Mouse (Mus musculus) bone marrow macrophage, adult 2 months (primary cell): ENCODE results near the gene Utf1. TPM values are rescaled to one million over a fixed set of nuclear protein-coding genes. Genes with fewer than 3 reads are reported as not detected.

Experiments
- H3K27ac ChIP-seq: 2 replicates; pipeline ENCODE4 v1.5.1; 2012; ENCODE audit warnings: low read depth, low read length; ENCODE audit not compliant: insufficient read depth
- H3K4me1 ChIP-seq: 2 replicates; pipeline ENCODE4 v1.6.1; 2012; ENCODE audit warnings: low read length; ENCODE audit not compliant: control insufficient read depth, insufficient read depth
- H3K4me3 ChIP-seq: 2 replicates; pipeline ENCODE4 v1.5.1; 2012; ENCODE audit warnings: mild to moderate bottlenecking, low read length, moderate library complexity; ENCODE audit not compliant: insufficient read depth
- CTCF ChIP-seq: IDR thresholded peaks from 2 replicates; pipeline ENCODE4 v1.5.1; 2012; ENCODE audit warnings: low read depth, mild to moderate bottlenecking, low read length, moderate library complexity
- POLR2A ChIP-seq: IDR thresholded peaks from 2 replicates; pipeline ENCODE4 v1.6.1; 2012; ENCODE audit warnings: mild to moderate bottlenecking, low read depth, low read length, borderline replicate concordance
- polyA plus RNA-seq: library from polyadenylated mRNA; stranded (reverse); fragments of >200 nt; gene quantifications from 2 replicates; pipeline ENCODE4 v1.2.4, GENCODE M21; 2012; ENCODE audit not compliant: missing spikeins, insufficient read depth, insufficient read length

The Utf1 gene
- polyA plus RNA-seq, 1 experiment: not detected

- peaks cover 10% of the 10 kb centered on the region for H3K4me1 ChIP-seq
- TF ChIP-seq POLR2A (no peak), CTCF (no peak)
- no peak overlapping the region for H3K27ac ChIP-seq
- no peak overlapping the region for H3K4me3 ChIP-seq
Observed at GRCm38 (mm10) chr7:139951991-139952633, 8.5 kb downstream of the Utf1 start.

- TF ChIP-seq POLR2A (no peak), CTCF (no peak)
- Histone ChIP-seq H3K4me3 (no peak overlapping the region), H3K27ac (no peak overlapping the region), H3K4me1 (peaks cover 18% of the 10 kb centered on the region)
Observed at GRCm38 (mm10) chr7:139955505-139955904, 11.9 kb downstream of the Utf1 start.

GRCm38 (mm10) chr7:139956658-139957057, 13.1 kb downstream of the Utf1 start:
- H3K27ac ChIP-seq: no peak overlapping the region
- H3K4me1 ChIP-seq: peaks cover 16% of the 10 kb centered on the region
- H3K4me3 ChIP-seq: no peak overlapping the region
- TF ChIP-seq POLR2A: no peak
- no peak for TF ChIP-seq CTCF

GRCm38 (mm10) chr7:139957437-139957836, 13.8 kb downstream of the Utf1 start:
- no peak for TF ChIP-seq CTCF
- TF ChIP-seq POLR2A: no peak
- H3K4me1 ChIP-seq: peaks cover 11% of the 10 kb centered on the region
- H3K27ac ChIP-seq: no peak overlapping the region
- H3K4me3 ChIP-seq: peak overlapping the region; percentile 17; the same call in 1 of the 2 replicates

GRCm38 (mm10) chr7:139957958-139958357, 14.4 kb downstream of the Utf1 start:
- TF ChIP-seq CTCF (no peak), POLR2A (no peak)
- no peak overlapping the region for H3K4me3 ChIP-seq
- H3K4me1 ChIP-seq: peaks cover 11% of the 10 kb centered on the region
- H3K27ac ChIP-seq: no peak overlapping the region

GRCm38 (mm10) chr7:139961141-139961540, 17.6 kb downstream of the Utf1 start:
- Histone ChIP-seq H3K27ac (no peak overlapping the region), H3K4me1 (peaks cover 11% of the 10 kb centered on the region), H3K4me3 (no peak overlapping the region)
- no peak for TF ChIP-seq CTCF
- no peak for TF ChIP-seq POLR2A

GRCm38 (mm10) chr7:139963814-139964213, 20.2 kb downstream of the Utf1 start:
- H3K4me3 ChIP-seq: no peak overlapping the region
- H3K27ac ChIP-seq: no peak overlapping the region
- H3K4me1 ChIP-seq: no peaks in the 10 kb centered on the region
- TF ChIP-seq POLR2A (no peak), CTCF (no peak)

- H3K4me1 ChIP-seq: peaks cover 24% of the 10 kb centered on the region
- H3K4me3 ChIP-seq: no peak overlapping the region
- TF ChIP-seq CTCF (no peak), POLR2A (no peak)
- H3K27ac ChIP-seq: no peak overlapping the region
Observed at GRCm38 (mm10) chr7:139967175-139967574, 23.6 kb downstream of the Utf1 start.

GRCm38 (mm10) chr7:139968428-139968827, 24.8 kb downstream of the Utf1 start:
- Histone ChIP-seq H3K4me1 (peaks cover 31% of the 10 kb centered on the region), H3K27ac (no peak overlapping the region), H3K4me3 (no peak overlapping the region)
- TF ChIP-seq POLR2A (no peak), CTCF (no peak)

- peaks cover 38% of the 10 kb centered on the region for H3K4me1 ChIP-seq
- peak overlapping the region; percentile 82; the same call in 1 of the 2 replicates for H3K27ac ChIP-seq
- TF ChIP-seq POLR2A (no peak), CTCF (peak; percentile 95)
- no peak overlapping the region for H3K4me3 ChIP-seq
Observed at GRCm38 (mm10) chr7:139969348-139970130, 25.9 kb downstream of the Utf1 start.
